Mouse (Mus musculus) thymus, postnatal 10 days (tissue): Measurements from ENCODE around the gene C8a.

Experiments
- DNase-seq, 2 experiments: peaks; one replicate each; pipeline ENCODE4 v3.0.0; 2021; ENCODE audit warnings: low spot score in 2 of 2

C8a gene

DNA sequence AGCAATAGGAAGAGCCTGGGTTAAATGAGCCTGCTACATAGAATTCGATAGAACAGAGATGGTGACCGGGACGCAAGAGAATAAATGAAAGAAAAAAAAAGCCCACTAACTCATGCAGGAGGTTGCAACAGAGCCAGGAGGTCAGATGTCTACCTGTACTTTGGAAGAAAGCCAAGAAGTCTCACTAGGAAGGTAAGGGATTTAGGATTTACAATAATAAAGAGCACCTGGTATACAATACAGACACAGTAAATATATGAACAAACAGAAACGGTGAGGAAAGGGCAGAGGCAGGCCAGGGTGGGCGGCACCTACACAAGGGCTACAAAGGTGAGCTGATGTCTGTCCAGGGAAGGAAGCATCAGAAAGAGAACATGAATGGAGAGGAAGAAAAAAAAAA lies 34.0 kb downstream of the C8a start:
- no peak for DNase-seq

- no peak for DNase-seq
Measured at GRCm38 (mm10) chr4:104838342-104838741, 37.9 kb downstream of the C8a start.

DNA sequence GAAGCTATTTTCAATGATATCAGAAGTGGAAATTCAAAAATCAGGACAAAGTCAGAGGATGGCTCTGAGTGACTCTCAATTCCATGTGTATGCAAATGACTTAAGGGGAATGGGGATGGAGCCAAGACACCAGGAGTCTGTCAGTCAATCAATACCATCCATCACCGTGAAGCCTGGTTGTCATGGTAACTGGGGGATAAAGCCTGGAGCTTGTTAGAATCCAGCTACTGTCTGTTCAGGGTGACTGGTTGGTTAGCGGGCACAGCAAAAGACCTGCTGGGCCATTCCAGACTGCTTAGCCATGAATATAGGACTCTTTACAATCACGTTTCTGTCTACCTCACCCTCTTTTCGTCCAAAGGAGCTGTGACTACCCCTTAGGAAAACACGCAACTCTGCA lies 41.1 kb downstream of the C8a start:
- DNase-seq = no peak

GRCm38 (mm10) chr4:104828939-104829338 lies 47.3 kb downstream of the C8a start:
- no peak for DNase-seq

DNA sequence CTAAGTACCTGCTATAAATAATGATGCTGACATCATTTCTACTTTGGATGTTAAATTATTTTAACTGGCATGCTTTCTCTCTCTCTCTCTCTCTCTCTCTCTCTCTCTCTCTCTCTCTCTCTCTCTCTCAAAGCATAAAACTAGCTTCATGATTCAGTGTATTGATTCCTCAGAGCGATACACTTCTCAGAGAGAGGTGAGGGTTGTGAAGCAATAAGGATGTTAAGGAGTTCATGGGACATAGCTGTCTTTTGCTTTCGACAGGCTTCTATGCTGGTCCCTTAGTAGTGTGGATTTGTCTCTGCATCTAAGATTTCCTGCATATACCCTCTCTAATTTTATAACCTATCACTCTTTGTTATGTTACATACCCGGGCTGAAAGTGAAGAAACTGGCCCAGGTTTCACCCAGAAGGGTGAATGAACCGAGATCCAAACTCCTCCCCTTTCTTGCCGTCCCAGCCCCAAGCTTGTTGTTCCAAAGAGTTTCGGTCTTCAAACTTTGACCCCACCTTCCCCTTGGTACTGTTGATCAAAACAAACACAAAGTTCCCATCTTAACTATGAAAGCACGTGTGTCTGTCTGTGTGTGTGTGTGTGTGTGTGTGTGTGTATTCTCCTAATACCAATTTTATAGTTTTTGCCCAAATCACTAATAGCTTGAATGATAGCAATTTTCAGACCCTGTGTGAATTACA lies 51.7 kb downstream of the C8a start:
- DNase-seq = no peak

DNA sequence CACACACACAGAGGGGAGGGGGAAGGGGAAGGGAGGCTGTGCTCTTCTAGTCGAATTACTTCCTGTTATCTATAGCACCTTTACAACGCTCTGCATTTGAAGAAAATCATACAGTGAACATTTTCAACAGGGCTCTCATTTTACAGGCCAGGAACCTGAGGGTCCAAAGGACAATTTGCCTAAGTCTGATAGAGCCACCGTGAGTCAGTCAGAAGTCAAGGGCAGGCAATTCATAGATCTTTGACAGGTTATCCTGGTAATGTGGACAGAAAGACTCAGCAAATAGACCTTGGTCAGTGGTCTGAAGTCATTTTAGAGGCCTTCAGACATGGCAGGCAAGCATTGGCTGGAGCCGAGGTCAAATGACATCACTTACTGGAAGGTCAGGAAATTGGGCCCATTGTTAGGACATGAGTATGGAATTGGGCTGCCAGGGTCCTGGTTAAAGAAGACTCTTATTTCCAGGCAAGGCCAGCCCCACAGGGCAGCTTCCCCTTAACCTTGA lies 52.5 kb downstream of the C8a start:
- no peak for DNase-seq

DNA sequence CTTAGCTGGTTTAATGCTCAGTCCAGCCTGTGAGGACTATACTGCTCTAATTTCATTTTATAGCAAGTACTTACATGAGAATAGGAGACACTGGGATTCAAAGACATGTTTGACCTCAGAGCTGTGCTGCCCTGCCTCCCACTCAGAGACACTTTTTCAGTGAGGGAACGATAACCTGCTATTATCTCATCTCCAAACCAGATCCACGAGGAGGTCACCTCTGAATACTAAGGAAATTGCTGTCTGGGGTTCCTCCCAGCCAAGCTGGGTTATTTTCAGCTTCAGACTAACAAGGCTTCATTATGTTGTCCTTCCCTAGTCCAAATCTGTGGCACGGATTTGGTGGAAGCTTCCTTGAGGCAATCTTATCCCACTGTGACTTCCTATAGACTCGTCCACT lies 56.3 kb downstream of the C8a start:
- DNase-seq = no peak

DNA sequence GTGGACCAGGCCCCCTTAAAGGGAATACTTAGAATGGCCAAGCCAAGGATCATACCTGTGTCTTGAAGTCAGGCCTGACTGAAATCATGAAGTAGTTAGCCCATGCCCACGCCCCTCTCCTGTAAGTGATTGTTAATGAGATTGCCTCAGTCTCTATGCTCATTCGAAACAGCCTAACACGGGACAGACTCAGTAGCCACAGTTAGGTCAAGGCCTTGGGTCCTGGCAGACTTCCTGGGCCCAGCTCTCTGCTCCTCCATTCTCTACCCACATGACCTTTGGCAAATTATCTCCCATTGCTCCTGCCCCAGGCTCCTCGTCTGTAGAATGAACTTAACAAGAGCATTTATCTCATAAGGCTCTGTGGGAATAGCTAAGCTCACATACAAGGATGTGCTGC lies 57.2 kb downstream of the C8a start:
- DNase-seq = no peak

DNA sequence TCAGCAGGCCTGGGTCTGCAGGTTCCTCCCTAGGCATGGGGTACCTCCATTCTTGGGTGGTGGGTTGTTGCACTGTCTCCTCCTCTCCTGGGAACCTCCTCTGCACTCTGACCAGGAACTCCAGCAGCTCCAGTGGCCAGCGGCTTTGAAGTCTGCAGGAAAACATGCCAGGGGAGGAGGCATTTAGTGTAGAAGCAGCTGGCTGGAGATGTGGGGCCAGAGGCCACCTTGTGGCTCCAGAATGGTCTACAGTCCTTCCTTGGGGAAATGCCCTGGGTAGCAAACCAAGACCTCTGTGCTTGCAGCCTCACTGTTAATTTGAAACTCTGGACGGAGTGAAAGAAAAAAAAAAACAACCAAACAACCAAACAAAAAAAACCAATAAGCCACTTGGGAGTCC lies 58.7 kb downstream of the C8a start:
- DNase-seq = no peak

- no peak for DNase-seq
Measured at GRCm38 (mm10) chr4:104816519-104817232, 59.5 kb downstream of the C8a start.

DNA sequence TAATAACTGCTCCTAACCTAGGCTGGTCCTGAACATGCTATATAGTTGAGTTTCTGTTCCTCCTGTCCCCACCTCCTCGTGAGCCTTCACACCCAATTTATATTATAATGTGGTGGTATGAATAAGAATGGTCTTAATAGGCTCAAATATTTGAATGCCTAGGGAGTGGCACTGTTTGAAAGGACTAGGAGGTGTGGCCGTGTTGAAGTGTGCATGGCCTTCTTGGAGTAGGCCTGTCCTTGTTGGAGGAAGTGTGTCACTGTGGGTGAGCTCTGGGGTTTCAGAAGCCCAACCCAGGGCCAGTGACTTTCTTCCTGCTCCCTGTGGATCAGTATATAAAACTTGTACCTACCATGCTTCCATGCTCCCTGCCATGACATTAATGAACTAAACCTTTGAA lies 62.6 kb downstream of the C8a start:
- DNase-seq = no peak

DNA sequence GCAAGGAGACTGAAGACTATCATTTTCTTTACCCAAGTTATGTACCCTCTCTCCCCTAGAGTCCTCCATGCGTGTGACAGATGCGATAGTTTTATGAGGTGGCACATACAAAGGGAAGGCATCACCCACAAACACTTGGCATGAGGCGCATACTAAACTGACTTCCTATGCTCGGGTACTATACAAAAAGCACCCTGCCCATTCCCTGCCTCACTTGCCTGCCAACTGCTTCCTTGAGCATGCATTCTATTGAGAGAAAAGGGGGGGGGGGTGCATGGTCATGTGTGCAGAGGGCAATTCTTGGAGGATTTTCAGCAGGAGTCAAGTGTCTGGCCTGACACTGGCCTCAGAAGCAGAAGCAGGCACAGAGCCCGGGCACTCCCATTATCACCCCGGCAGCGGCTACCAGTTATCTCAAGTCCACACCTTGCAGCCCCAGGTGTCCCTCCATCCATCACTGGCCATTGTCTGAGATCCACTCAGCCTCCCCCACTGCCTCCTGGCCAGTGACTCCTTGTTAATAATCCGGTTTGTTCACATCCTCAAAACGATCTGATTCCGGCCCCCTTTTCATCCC lies 65.4 kb downstream of the C8a start:
- DNase-seq = no peak

GRCm38 (mm10) chr4:104805414-104806257 lies 70.6 kb downstream of the C8a start:
- no peak for DNase-seq

GRCm38 (mm10) chr4:104804100-104804499 lies 72.1 kb downstream of the C8a start:
- DNase-seq = no peak

- no peak for DNase-seq
Measured at GRCm38 (mm10) chr4:104801625-104802024, 74.6 kb downstream of the C8a start.

DNA sequence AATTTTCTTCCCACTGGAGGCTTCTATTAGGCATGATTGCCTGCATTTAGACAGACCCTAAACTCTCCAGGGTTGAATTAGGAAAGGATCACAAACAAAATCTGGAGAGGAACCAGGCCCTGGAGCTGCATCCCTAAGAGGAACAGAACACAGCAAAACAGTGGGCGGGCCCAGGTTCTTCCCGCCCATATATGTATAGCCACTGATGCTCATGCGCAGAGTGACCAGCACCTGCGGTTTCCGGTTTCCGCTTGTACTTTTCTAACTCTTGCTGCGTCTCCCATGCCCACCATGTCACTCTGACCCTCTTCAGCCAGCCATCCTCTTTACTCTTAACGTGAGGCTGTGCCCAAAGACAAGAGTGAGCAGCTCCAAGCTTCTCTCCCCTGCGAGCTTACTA lies 77.2 kb downstream of the C8a start:
- no peak for DNase-seq

GRCm38 (mm10) chr4:104792111-104792510 lies 84.1 kb downstream of the C8a start:
- DNase-seq = no peak

GRCm38 (mm10) chr4:104782346-104782745 lies 93.9 kb downstream of the C8a start:
- no peak for DNase-seq

DNA sequence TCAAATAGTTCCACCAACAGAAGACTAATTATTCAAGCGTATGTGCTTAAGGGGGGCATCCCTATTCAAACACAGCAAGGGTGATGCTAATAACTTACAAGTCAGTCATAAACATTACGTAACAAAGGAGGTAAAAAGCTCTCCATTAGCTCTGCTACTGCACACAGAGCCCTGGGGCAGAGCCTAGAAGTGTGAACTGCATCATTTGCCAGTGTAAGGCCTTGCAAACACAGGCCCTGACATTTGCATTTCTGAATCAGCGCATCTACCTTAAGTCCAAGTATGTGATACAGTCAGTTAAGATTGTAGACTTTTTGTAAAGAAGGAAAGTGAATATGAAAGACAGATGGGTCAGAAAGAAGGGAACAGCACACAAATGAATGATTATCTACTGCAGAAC lies 94.8 kb downstream of the C8a start:
- no peak for DNase-seq

GRCm38 (mm10) chr4:104779460-104779859 lies 96.7 kb downstream of the C8a start:
- no peak for DNase-seq

DNA sequence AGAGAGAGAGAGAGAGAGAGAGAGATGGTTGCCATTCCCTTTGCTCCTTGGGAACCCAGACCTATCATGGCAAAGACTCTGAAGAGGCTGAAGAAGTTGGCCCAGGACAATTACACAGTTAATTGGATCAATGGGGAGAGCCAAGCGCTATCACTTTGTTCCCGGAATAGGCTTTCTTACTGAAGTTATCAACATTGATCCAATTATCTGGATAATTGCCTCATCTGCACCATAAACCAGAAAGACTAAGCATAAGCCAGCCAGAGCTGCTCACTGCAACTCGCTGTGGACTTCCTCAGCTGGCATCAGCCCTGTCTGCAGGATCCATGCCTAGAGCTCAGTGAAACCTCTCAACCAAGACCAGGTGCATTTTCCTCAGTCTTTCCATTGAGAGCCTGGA lies 100.6 kb downstream of the C8a start:
- no peak for DNase-seq

DNA sequence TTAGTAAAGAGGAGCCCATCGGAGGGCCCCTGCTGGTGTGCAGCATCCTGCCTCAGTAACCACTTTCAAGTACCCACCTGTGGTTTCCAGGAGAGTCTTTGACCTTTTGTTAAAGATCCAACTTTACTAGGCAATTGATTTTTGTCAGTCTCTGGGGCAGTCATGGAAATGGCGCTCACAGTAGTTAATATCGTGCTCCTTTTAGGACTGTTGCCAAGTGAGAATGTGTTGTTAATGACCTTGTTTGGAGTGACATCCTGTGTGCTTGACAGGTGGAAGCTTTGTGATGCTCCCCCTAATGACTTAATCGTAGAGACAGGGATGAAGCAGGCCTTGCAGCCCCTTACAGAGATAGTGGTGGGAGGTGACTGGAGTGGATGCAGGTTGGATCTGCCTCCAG lies 105.9 kb downstream of the C8a start:
- DNase-seq = no peak
